Mouse (Mus musculus) thymus, adult 2 months (tissue): ENCODE data around the gene Pkdcc. TPM values are rescaled to one million over a fixed set of nuclear protein-coding genes. Genes with fewer than 3 reads are reported as not detected.

Experiments
- DNase-seq: peaks from one replicate; pipeline ENCODE4 v3.0.0; 2021
- H3K27ac ChIP-seq: fragments of 200-500 bp; 2 replicates; pipeline ENCODE4 v1.5.1; 2012; ENCODE audit warnings: low read length, control low read depth; ENCODE audit not compliant: control insufficient read depth, insufficient read depth
- H3K27me3 ChIP-seq: fragments of 200-500 bp; 2 replicates; pipeline ENCODE4 v1.6.1; 2012; ENCODE audit warnings: mild to moderate bottlenecking, low read length, moderate library complexity, mixed read lengths; ENCODE audit not compliant: control insufficient read depth, insufficient read depth
- H3K36me3 ChIP-seq: fragments of 200-500 bp; 2 replicates; pipeline ENCODE4 v1.6.1; 2012; ENCODE audit warnings: mild to moderate bottlenecking, low read length, moderate library complexity; ENCODE audit not compliant: control insufficient read depth, insufficient read depth
- H3K4me1 ChIP-seq: fragments of 200-500 bp; replicated peaks from 2 replicates; pipeline ENCODE4 v1.6.1; 2012; ENCODE audit warnings: low read length; ENCODE audit not compliant: control insufficient read depth, insufficient read depth
- H3K4me3 ChIP-seq: fragments of 200-500 bp; 2 replicates; pipeline ENCODE4 v1.5.1; 2012; ENCODE audit warnings: mild to moderate bottlenecking, low read length, control low read depth, moderate library complexity; ENCODE audit not compliant: control insufficient read depth, insufficient read depth
- CTCF ChIP-seq: fragments of 200-500 bp; IDR thresholded peaks from 2 replicates; pipeline ENCODE4 v1.5.1; 2012; ENCODE audit warnings: mild to moderate bottlenecking, control low read depth, low read length, moderate library complexity, borderline replicate concordance; ENCODE audit not compliant: control insufficient read depth, poor library complexity, insufficient read depth; ENCODE audit errors: extremely low read depth
- POLR2A ChIP-seq: fragments of 200-500 bp; IDR thresholded peaks from 2 replicates; pipeline ENCODE4 v1.6.1; 2012; ENCODE audit warnings: mild to moderate bottlenecking, low read length, control low read depth, moderate library complexity; ENCODE audit not compliant: control insufficient read depth, poor library complexity, insufficient read depth; ENCODE audit errors: extremely low read depth
- WGBS: fragments of 180-500 bp; shearing (Covaris S2); methylation state at CpG from one replicate; pipeline ENCODE4 v1.1.7; 2018; 5-methylcytosine and 5-hydroxymethylcytosine counted together
- polyA plus RNA-seq: library from polyadenylated mRNA; depleted of rRNA; stranded (reverse); fragments of >200 nt; gene quantifications from 2 replicates; pipeline ENCODE4 v1.2.3, GENCODE M21; 2012; rRNA removed

Gene Pkdcc
- polyA plus RNA-seq, 1 experiment: 50.8 TPM

DNA sequence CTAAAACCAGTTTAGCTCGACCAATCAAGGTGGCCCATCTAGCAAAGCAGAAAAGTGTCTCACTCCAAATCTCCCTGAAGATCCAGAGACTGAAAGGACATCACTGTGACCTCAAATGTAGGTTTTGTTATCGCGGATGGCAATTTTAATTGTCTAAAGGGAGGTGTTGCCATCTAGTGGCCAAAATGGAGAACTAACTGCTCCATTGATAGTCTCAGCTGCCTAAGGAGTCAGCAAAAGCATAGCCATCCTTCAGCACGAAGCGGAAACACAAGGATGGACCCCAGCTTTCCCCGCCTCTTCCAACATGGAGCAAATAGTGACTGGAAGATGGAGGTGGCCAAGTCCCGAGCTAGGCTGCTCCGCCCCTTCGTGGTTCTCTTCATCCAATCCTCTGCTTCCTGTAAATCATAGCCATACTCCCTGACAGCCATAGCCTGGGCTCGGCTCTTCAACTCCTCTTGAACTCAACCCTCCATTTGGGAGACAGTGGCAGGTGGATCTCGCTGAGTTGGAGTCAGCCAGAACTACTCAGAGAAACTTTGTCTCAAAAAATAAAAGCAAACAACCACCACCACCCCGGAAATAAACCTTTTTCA, 38.1 kb downstream of the Pkdcc start:
- Histone ChIP-seq H3K27ac (no peak overlapping the region), H3K4me1 (no peaks in the 10 kb centered on the region), H3K36me3 (no peaks in the 10 kb centered on the region), H3K27me3 (no peaks in the 10 kb centered on the region), H3K4me3 (no peak overlapping the region)
- TF ChIP-seq CTCF (no peak), POLR2A (no peak)
- 33% methylated on average over 12 of the region's 12 CpGs for WGBS
- DNase-seq: peak; percentile 40

GRCm38 (mm10) chr17:83267202-83268128, 52.4 kb downstream of the Pkdcc start:
- DNase-seq: peak; percentile 82
- peak overlapping the region; percentile 36 for H3K4me3 ChIP-seq
- WGBS: 17% methylated on average over 23 of the region's 23 CpGs
- peaks cover 3% of the 10 kb centered on the region for H3K4me1 ChIP-seq
- peak overlapping the region; percentile 75 for H3K27ac ChIP-seq
- no peaks in the 10 kb centered on the region for H3K27me3 ChIP-seq
- H3K36me3 ChIP-seq: no peaks in the 10 kb centered on the region
- no peak for TF ChIP-seq CTCF
- peak; percentile 41 for TF ChIP-seq POLR2A

DNA sequence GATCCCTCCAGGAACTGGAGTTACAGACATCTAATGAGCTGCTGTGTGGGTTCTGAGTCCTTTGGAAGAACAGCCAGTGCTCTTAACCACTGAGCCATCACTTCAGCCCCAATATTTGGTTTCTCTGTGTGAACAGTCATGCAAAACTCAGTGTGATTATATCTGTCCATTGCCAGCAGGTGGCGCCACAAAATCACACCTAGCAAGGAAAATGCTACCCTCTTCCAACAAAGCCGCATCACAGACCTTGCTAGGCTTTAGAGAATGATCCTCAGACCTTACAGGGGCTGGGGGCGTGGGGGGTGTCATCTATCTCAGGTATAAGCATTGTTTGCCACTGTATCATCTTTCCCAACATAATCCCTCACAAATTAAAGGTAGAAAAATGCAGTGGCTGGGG, 56.4 kb downstream of the Pkdcc start:
- H3K27ac ChIP-seq: no peak overlapping the region
- TF ChIP-seq CTCF (no peak), POLR2A (no peak)
- no peaks in the 10 kb centered on the region for H3K27me3 ChIP-seq
- no peak overlapping the region for H3K4me3 ChIP-seq
- no peaks in the 10 kb centered on the region for H3K36me3 ChIP-seq
- 1% methylated on average over 3 of the region's 3 CpGs for WGBS
- H3K4me1 ChIP-seq: peaks cover 10% of the 10 kb centered on the region
- DNase-seq: peak; percentile 83

- Histone ChIP-seq H3K4me1 (peaks cover 20% of the 10 kb centered on the region), H3K4me3 (no peak overlapping the region), H3K36me3 (no peaks in the 10 kb centered on the region), H3K27ac (no peak overlapping the region), H3K27me3 (no peaks in the 10 kb centered on the region)
- DNase-seq: no peak
- TF ChIP-seq CTCF: no peak
- TF ChIP-seq POLR2A: no peak
- WGBS: 16% methylated on average over 8 of the region's 8 CpGs
Measured at GRCm38 (mm10) chr17:83272641-83273040, 57.5 kb downstream of the Pkdcc start.

- 77% methylated on average over 9 of the region's 9 CpGs for WGBS
- no peak for DNase-seq
- Histone ChIP-seq H3K4me3 (no peak overlapping the region), H3K27me3 (no peaks in the 10 kb centered on the region), H3K27ac (no peak overlapping the region), H3K4me1 (peaks cover 26% of the 10 kb centered on the region), H3K36me3 (no peaks in the 10 kb centered on the region)
- no peak for TF ChIP-seq CTCF
- no peak for TF ChIP-seq POLR2A
Measured at GRCm38 (mm10) chr17:83273636-83274035, 58.5 kb downstream of the Pkdcc start.

- no peak for DNase-seq
- H3K27ac ChIP-seq: no peak overlapping the region
- WGBS: 35% methylated on average over 4 of the region's 4 CpGs
- H3K27me3 ChIP-seq: no peaks in the 10 kb centered on the region
- no peak overlapping the region for H3K4me3 ChIP-seq
- TF ChIP-seq CTCF (no peak), POLR2A (no peak)
- H3K4me1 ChIP-seq: peaks cover 31% of the 10 kb centered on the region
- H3K36me3 ChIP-seq: no peaks in the 10 kb centered on the region
Measured at GRCm38 (mm10) chr17:83274101-83274500, 59.0 kb downstream of the Pkdcc start.

Other genes starting within 250 kb of the Pkdcc start
- gene Eml4, start 135.6 kb downstream of the Pkdcc start, polyA plus RNA-seq: 13.0 and 14.6 TPM in 2 replicates